In genomic region chr11:57672995-57673394, GRCm38 (mm10) we compare ENCODE assay signal across 12 mouse cellular contexts. TPM values are rescaled to one million over a fixed set of nuclear protein-coding genes. Genes with fewer than 3 reads are reported as not detected.
DNase-seq lines count a peak whose midpoint lies in the region; ATAC-seq and TF ChIP-seq lines count a peak whose summit lies in the region.
"Had no signal": no experiment of that assay in that cellular context is flagged by ENCODE, and none has a peak within 500 bp of the region (broad histone marks: within the 10 kb centered on the region; RNA-seq: fewer than 3 reads in every experiment).

No protein-coding gene starts in this region.

- TF ChIP-seq POLR2A in heart, adult 2 months (IDR thresholded peaks at IDR 0.05; ENCODE audit: insufficient read depth, low read depth, low read length), result no peak

- H3K27ac ChIP-seq in heart, embryonic 13.5 days (replicated peaks), result peak overlapping the region; percentile 89; the same call in 1 of the 2 replicates
- H3K27ac ChIP-seq in heart, adult 2 months, result no peak overlapping the region
- H3K27ac ChIP-seq in midbrain, embryonic 16.5 days (ENCODE audit: low read length), result no peak overlapping the region
- no peak overlapping the region for H3K27ac ChIP-seq in forebrain, embryonic 12.5 days

- intact Hi-C loops in heart, adult 2 months (cut with DNase I), result no loop called here

- no peaks in the 10 kb centered on the region for H3K36me3 ChIP-seq in heart, embryonic 13.5 days
- no peaks in the 10 kb centered on the region for H3K36me3 ChIP-seq in heart, adult 2 months (ENCODE audit: control insufficient read depth, insufficient read depth, low read length)
- no peaks in the 10 kb centered on the region for H3K36me3 ChIP-seq in midbrain, embryonic 16.5 days (ENCODE audit: control insufficient read depth, insufficient read depth, low read length)
- H3K36me3 ChIP-seq in forebrain, embryonic 12.5 days (replicated peaks), result no peaks in the 10 kb centered on the region
- H3K36me3 ChIP-seq: embryonic facial prominence, embryonic 15.5 days had no signal

- H3K27me3 ChIP-seq in heart, embryonic 13.5 days (replicated peaks), result no peaks in the 10 kb centered on the region
- no peaks in the 10 kb centered on the region for H3K27me3 ChIP-seq in heart, adult 2 months (ENCODE audit: control insufficient read depth, insufficient read depth, low read length)
- H3K27me3 ChIP-seq in midbrain, embryonic 16.5 days (ENCODE audit: control insufficient read depth, insufficient read depth, low read depth, low read length), result no peaks in the 10 kb centered on the region
- H3K27me3 ChIP-seq in forebrain, embryonic 12.5 days, result no peaks in the 10 kb centered on the region
- H3K27me3 ChIP-seq: embryonic facial prominence, embryonic 15.5 days had no signal

- H3K4me3 ChIP-seq in heart, embryonic 13.5 days, result no peak overlapping the region
- no peak overlapping the region for H3K4me3 ChIP-seq in heart, adult 2 months
- H3K4me3 ChIP-seq in midbrain, embryonic 16.5 days (ENCODE audit: low read depth, low read length), result no peak overlapping the region
- H3K4me3 ChIP-seq in forebrain, embryonic 12.5 days (replicated peaks), result no peak overlapping the region
- H3K4me3 ChIP-seq: embryonic facial prominence, embryonic 15.5 days; megakaryocyte, embryonic 14.5 days had no signal

- no peak overlapping the region for H3K9ac ChIP-seq in heart, embryonic 13.5 days
- H3K9ac ChIP-seq in heart, adult 2 months (ENCODE audit: low read depth, low read length), result no peak overlapping the region
- no peak overlapping the region for H3K9ac ChIP-seq in midbrain, embryonic 16.5 days (ENCODE audit: low read depth, low read length)
- H3K9ac ChIP-seq in forebrain, embryonic 12.5 days, result no peak overlapping the region
- H3K9ac ChIP-seq: embryonic facial prominence, embryonic 15.5 days had no signal

- WGBS in heart, embryonic 13.5 days, result 79% methylated on average over 9 of the region's 9 CpGs
- 72% methylated on average over 9 of the region's 9 CpGs for WGBS in heart, adult 2 months
- WGBS in midbrain, embryonic 16.5 days, result 92% methylated on average over 9 of the region's 9 CpGs
- 91% methylated on average over 9 of the region's 9 CpGs for WGBS in forebrain, embryonic 12.5 days

- no peaks in the 10 kb centered on the region for H3K9me3 ChIP-seq in heart, embryonic 13.5 days
- no peaks in the 10 kb centered on the region for H3K9me3 ChIP-seq in midbrain, embryonic 16.5 days (replicated peaks; ENCODE audit: control insufficient read depth, low read length, poor library complexity, severe bottlenecking)
- no peaks in the 10 kb centered on the region for H3K9me3 ChIP-seq in forebrain, embryonic 12.5 days
- H3K9me3 ChIP-seq: embryonic facial prominence, embryonic 15.5 days had no signal

- TF ChIP-seq EP300 in heart, adult 2 months (IDR thresholded peaks at IDR 0.05; ENCODE audit: insufficient read depth, low read depth, low read length), result no peak

- H3K4me1 ChIP-seq in heart, embryonic 13.5 days, result peaks cover 66% of the 10 kb centered on the region
- H3K4me1 ChIP-seq in heart, adult 2 months (ENCODE audit: control insufficient read depth, insufficient read depth, low read length), result peaks cover 33% of the 10 kb centered on the region
- 0 out of 2 replicates have a peak, but pooled peaks cover 3% of the 10 kb centered on the region for H3K4me1 ChIP-seq in midbrain, embryonic 16.5 days (ENCODE audit: control insufficient read depth, insufficient read depth, low read length)
- peaks cover 13% of the 10 kb centered on the region for H3K4me1 ChIP-seq in forebrain, embryonic 12.5 days

- DNase-seq in heart, adult 2 months, result no peak
- peak; percentile 37 to 59 for DNase-seq in CD8-positive naive resting alpha-beta T cell, adult 2 months (ENCODE audit: low read depth in 2 of 2, low spot score in 2 of 2)
- peak; percentile 61 to 70 for DNase-seq in adrenal gland, postnatal 36 days
- peak; percentile 48 for DNase-seq in testis, postnatal 14 days (ENCODE audit: low spot score)
- DNase-seq in layer of hippocampus, postnatal 14 days (ENCODE audit: low spot score in 2 of 2), result no peak
- DNase-seq: cerebellum, adult 18-20 months; kidney, adult 2 months had no signal

- no peaks in the 10 kb centered on the region for H3K79me2 ChIP-seq in heart, adult 2 months (replicated peaks; ENCODE audit: control insufficient read depth, insufficient read depth, low read length)

- no peak for TF ChIP-seq CTCF in heart, adult 2 months (IDR thresholded peaks at IDR 0.05)

- ATAC-seq in heart, embryonic 13.5 days (ENCODE audit: extremely low read depth, insufficient number of reproducible peaks, low FRiP score, low TSS enrichment), result no peak
- ATAC-seq in midbrain, embryonic 16.5 days, result no peak
- no peak for ATAC-seq in forebrain, embryonic 12.5 days (ENCODE audit: low FRiP score)

- no peak overlapping the region for H3K4me2 ChIP-seq in heart, embryonic 13.5 days
- H3K4me2 ChIP-seq in midbrain, embryonic 16.5 days (ENCODE audit: low read length), result no peak overlapping the region
- no peak overlapping the region for H3K4me2 ChIP-seq in forebrain, embryonic 12.5 days
- H3K4me2 ChIP-seq: embryonic facial prominence, embryonic 15.5 days had no signal

RNA-seq across cellular contexts. Expression of gene Galnt10, which starts 27.8 kb away (rescaled TPM):
- 10.3 and 11.4 TPM in 2 replicates for polyA plus RNA-seq in heart, embryonic 13.5 days (2015; fragmentation: Nextera tagmentation; extraction: Ambion mirVana)
- total RNA-seq in heart, adult 2 months (2021), result 1 to 10 TPM; 5.6 to 8.7 TPM
- polyA plus RNA-seq in heart, adult 2 months (2012; rRNA removed), result 5.2 and 5.5 TPM in 2 replicates
- total RNA-seq in adrenal gland, postnatal 36 days (2021), result 10 to 100 TPM; 47.0 to 51.6 TPM
- 14.7 and 14.8 TPM in 2 replicates for polyA plus RNA-seq in midbrain, embryonic 16.5 days (2015; fragmentation: Nextera tagmentation; extraction: Ambion mirVana)
- 1 to 10 TPM; 9.4 to 9.9 TPM for total RNA-seq in layer of hippocampus, postnatal 14 days (2021)
- polyA plus RNA-seq in forebrain, embryonic 12.5 days (2016; fragmentation: Nextera tagmentation; extraction: Ambion mirVana), result 16.8 and 18.7 TPM in 2 replicates

Comparison
In these comparisons a context has a peak if more than half of its experiments do, and no peak if none do; other contexts are left out.
1. DNase-seq: peak in CD8-positive naive resting alpha-beta T cell, adult 2 months (2 of 2), adrenal gland, postnatal 36 days (2 of 2) and testis, postnatal 14 days (single experiment); none in heart, adult 2 months (0 of 2) and layer of hippocampus, postnatal 14 days (0 of 2).